Mouse (Mus musculus) cerebellum, adult 2 months (tissue): ENCODE results near the gene Atp6v0d1. TPM values are rescaled to one million over a fixed set of nuclear protein-coding genes. Genes with fewer than 3 reads are reported as not detected.

ENCODE experiments used
- DNase-seq, 2 experiments: peaks; one replicate each; pipeline ENCODE4 v3.0.0; 2021
- H3K27ac ChIP-seq: fragments of 200-500 bp; 2 replicates; pipeline ENCODE4 v1.5.1; 2012; ENCODE audit warnings: low read length, control low read depth, inconsistent platforms; ENCODE audit not compliant: insufficient read depth
- H3K27me3 ChIP-seq: fragments of 200-500 bp; 2 replicates; pipeline ENCODE4 v1.6.1; 2012; ENCODE audit warnings: inconsistent platforms, mild to moderate bottlenecking, low read length, moderate library complexity; ENCODE audit not compliant: control insufficient read depth, insufficient read depth
- H3K4me1 ChIP-seq: fragments of 200-500 bp; 2 replicates; pipeline ENCODE4 v1.6.1; 2011; ENCODE audit warnings: low read length; ENCODE audit not compliant: control insufficient read depth, insufficient read depth
- H3K4me3 ChIP-seq: fragments of 200-500 bp; replicated peaks from 2 replicates; pipeline ENCODE3; 2011; ENCODE audit warnings: mild to moderate bottlenecking, low read depth, low read length, control low read depth; ENCODE audit not compliant: insufficient read depth
- CTCF ChIP-seq: fragments of 200-500 bp; IDR thresholded peaks from 2 replicates; pipeline ENCODE4 v1.5.1; 2011; ENCODE audit warnings: low read depth, mild to moderate bottlenecking, control low read depth, low read length, moderate library complexity, borderline replicate concordance; ENCODE audit not compliant: insufficient read depth
- POLR2A ChIP-seq: fragments of 200-500 bp; IDR thresholded peaks from 2 replicates; pipeline ENCODE4 v1.6.1; 2011; ENCODE audit warnings: low read length, control low read depth, borderline replicate concordance; ENCODE audit not compliant: insufficient read depth
- WGBS: fragments of 180-500 bp; shearing (Covaris S2); methylation state at CpG from one replicate; pipeline ENCODE4 v1.1.7; 2018; 5-methylcytosine and 5-hydroxymethylcytosine counted together
- polyA plus RNA-seq: library from polyadenylated mRNA; depleted of rRNA; stranded (reverse); fragments of >200 nt; gene quantifications from 2 replicates; pipeline ENCODE4 v1.2.3, GENCODE M21; 2012; rRNA removed

Atp6v0d1 gene
- 333 and 336 TPM in 2 replicates for polyA plus RNA-seq

DNA sequence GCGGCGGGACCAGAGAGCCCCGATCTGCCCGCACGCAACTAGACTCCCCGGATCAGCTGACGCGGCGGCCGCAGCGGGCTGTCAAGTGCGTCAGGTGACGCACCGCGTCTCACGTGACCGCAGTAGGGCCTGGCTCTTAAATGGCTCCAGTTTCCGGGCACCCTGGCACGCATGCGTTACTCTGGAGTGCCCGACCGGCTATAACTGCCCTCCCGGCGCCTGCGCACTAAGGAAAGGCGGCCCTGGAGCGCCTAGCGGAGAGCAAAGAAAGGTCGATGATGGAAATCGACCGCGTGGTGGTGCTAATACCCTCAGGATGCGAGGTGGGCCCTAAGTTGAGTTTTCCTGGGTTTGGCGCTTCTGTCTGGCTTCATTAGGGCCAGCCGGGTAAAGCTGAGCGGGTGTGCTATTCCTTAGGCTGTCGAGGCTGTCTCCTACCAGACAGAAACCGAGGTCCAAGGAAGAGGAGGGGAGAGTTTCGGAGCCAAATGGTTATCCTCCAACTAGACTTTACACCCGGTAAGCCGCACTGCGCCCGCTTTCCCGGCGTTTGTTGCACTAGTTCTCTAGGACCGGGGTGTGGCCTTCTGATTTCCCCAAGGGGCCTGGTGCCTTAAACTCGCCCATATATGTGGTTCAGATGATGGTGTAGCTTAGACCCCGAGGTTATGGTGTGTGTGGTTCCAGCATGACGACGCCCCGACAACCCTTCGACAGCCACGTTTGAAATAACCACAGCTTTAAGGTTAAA, at the start of gene Atp6v0d1:
TSS of gene Atp6v0d1 (minus strand) at position 96 of the 751 bp plus-strand sequence.
- TF ChIP-seq CTCF (peak; percentile 82), POLR2A (peak; percentile 55)
- H3K4me3 ChIP-seq: peak within 1 kb of the TSS; percentile 76
- WGBS: 2% methylated on average over 51 of the region's 53 CpGs
- DNase-seq: peak; percentile 99 to 100
- peak within 1 kb of the TSS; percentile 37 for H3K27ac ChIP-seq
- H3K27me3 ChIP-seq: no peaks in the 10 kb centered on the region
- peaks cover 7% of the 10 kb centered on the region for H3K4me1 ChIP-seq

DNA sequence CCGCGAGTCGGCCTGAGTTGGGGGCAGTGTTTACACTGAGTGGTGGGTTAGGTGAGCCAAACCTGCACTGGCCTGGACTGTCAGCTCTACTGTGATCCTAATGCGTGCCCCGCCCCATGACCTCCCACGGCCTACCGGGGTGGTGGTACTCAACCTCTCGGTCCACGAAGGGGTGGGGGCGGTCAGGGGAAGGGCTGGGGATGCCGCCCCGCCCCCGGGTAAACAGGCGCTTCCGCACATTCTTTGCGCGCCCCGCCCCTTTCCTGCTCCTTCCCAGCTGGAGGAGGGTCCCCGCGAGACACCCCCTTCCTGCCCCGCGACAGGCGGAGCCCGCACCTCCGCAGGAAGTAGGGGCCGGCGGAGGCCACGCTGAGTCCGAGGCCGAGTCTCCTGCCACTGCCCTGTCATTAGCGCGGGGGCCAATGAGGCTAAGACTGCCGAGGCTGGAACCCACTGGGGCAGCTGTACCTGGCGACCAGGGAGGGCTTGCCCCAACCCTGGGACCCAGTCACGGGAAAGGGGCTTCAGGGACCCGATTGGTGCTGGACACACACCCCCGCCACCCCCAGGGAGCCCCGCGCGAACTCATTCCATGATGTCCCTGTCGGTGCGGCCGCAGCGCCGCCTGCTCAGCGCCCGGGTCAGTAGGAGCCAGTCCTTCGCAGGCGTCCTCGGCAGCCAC, 48.1 kb upstream of the Atp6v0d1 start:
- H3K4me3 ChIP-seq: peak overlapping the region; percentile 46
- WGBS: 11% methylated on average over 50 of the region's 50 CpGs
- no peaks in the 10 kb centered on the region for H3K27me3 ChIP-seq
- peaks cover 12% of the 10 kb centered on the region for H3K4me1 ChIP-seq
- no peak for TF ChIP-seq CTCF
- no peak for TF ChIP-seq POLR2A
- DNase-seq: no peak
- no peak overlapping the region for H3K27ac ChIP-seq

DNA sequence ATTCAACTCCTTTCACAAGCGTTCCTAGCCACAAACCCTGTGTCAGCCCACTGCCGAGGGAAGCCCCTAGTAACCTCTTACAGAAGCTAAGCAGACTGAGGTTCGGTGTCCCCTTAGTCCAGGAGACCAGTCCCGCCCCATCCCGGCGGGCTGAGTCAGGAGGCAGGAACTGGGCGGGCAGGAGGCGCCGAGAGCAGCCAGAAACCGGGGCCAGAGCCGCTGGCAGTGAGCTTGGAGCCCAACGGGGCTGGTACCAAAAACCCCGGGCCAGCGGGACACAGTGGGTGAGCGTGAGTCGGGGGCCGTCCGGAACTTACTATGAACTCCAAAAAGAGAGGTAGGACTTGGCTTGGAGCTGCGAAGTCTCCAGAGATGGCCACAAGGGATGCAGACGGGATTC, 47.2 kb upstream of the Atp6v0d1 start:
- H3K27me3 ChIP-seq: no peaks in the 10 kb centered on the region
- peak overlapping the region; percentile 26 for H3K4me3 ChIP-seq
- TF ChIP-seq POLR2A (no peak), CTCF (no peak)
- peaks cover 12% of the 10 kb centered on the region for H3K4me1 ChIP-seq
- H3K27ac ChIP-seq: no peak overlapping the region
- WGBS: 4% methylated on average over 20 of the region's 20 CpGs
- DNase-seq: peak; percentile 50 to 57

DNA sequence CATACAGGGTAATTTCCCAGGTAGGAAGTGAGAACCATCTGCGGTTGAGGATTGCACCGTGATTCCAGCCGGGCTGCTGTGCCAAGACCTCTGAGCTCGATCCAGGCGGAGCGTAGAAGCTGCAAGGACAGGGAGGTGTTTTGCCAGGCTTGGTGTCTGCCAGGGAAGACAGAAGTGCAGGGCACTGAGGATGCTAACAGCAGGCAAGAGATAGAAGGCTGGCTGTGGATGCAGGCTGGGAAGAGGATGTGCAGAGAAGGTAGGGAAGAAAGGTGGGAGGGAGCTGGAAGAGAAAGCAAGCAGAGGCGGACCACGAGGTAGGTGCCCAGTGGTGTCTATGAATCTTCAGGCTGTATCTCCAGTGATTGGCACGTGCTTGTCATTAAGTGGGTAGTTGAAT, 46.0 kb upstream of the Atp6v0d1 start:
- no peak for TF ChIP-seq POLR2A
- no peak for TF ChIP-seq CTCF
- H3K27me3 ChIP-seq: no peaks in the 10 kb centered on the region
- DNase-seq: peak in 1 of 2 experiments; percentile 34
- H3K4me1 ChIP-seq: peaks cover 16% of the 10 kb centered on the region
- no peak overlapping the region; the same call in 1 of the 2 replicates for H3K27ac ChIP-seq
- no peak overlapping the region for H3K4me3 ChIP-seq
- WGBS: 31% methylated on average over 9 of the region's 9 CpGs

DNA sequence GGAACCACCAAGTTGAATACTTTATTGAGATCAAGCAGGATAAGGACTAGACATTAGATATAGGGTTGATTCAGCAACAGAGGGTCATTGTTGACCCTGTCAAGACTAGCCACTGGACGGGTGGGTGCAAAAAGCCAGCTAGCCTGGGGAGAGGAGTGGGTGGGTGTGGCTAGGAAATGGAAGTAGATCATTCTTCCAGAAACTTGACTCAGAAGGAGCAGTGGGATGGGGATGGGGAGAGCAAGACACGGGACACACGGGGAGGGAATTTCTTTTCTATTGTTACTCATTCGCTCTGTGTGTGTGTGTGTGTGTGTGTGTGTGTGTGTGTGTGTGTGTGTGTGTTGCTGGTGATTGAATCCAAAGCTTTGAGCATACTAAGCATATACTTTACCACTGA, 43.9 kb upstream of the Atp6v0d1 start:
- Histone ChIP-seq H3K4me1 (peaks cover 17% of the 10 kb centered on the region), H3K4me3 (no peak overlapping the region), H3K27ac (no peak overlapping the region), H3K27me3 (no peaks in the 10 kb centered on the region)
- TF ChIP-seq CTCF (no peak), POLR2A (no peak)
- DNase-seq: no peak
- WGBS: 81% methylated on average over 4 of the region's 4 CpGs

DNA sequence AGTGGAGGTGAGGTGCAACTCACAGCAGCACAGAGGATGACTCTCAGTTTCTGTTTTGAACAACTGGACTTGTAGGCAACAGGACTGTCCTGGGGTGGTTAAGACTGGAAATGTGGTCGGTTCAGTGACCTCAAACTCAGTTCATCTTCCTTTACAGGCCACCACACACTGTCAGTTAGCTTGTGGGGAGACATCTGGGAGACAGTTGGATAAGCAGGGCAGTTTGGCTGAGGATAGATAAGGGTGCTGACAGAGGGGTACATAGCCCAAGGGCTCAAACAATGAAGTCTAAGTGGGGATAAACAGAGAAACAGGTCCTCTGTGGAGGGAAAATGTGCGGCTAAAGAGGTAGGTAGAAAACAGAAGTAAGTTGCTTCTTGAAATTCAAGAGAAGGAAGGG, 43.5 kb upstream of the Atp6v0d1 start:
- no peak for DNase-seq
- Histone ChIP-seq H3K27me3 (no peaks in the 10 kb centered on the region), H3K4me1 (peaks cover 17% of the 10 kb centered on the region), H3K4me3 (no peak overlapping the region), H3K27ac (no peak overlapping the region)
- WGBS: 81% methylated on average over 2 of the region's 2 CpGs
- TF ChIP-seq POLR2A (no peak), CTCF (no peak)

DNA sequence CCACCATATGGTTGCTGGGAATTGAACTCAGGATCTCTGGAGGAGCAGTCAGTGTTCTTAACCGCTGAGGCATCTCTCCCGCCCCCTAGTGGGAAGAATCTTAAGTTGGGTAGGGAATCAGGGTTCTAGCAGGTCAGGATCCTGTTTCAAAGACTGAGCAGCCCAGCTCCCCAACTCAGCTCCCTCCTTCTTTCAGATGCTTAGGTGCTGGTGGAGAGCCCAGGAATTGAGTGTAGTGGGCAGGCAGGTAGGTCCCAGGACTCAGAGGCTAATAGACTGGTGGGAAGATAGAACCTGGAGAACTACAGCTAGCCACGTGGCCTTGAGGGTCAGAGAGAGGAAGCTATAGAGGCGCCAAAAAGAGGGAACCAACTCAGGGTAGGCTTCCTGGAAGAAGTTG, 41.8 kb upstream of the Atp6v0d1 start:
- no peak overlapping the region for H3K27ac ChIP-seq
- no peaks in the 10 kb centered on the region for H3K27me3 ChIP-seq
- no peak overlapping the region for H3K4me3 ChIP-seq
- no peak for TF ChIP-seq POLR2A
- TF ChIP-seq CTCF: 0 out of 2 replicates have a peak, but pooled peaks have one; percentile 24
- peak; percentile 29 to 49 for DNase-seq
- peaks cover 10% of the 10 kb centered on the region for H3K4me1 ChIP-seq
- WGBS: 33% methylated on average over 4 of the region's 4 CpGs
